Mouse (Mus musculus) retina, postnatal 7 days (tissue): ENCODE results near the gene Zfp273.
"Not testable (repeated sequence)": the region's sequence is repeated elsewhere in the genome, so short reads cannot be mapped to it uniquely, and the experiment has no call there.

Experiments used
- DNase-seq: peaks from one replicate; pipeline ENCODE4 v3.0.0-alpha.2; 2012; ENCODE audit warnings: low read depth, low spot score

Gene Zfp273

GRCm38 (mm10) chr13:67867899-67868298 lies 54.4 kb downstream of the Zfp273 start:
- no peak for DNase-seq

GRCm38 (mm10) chr13:67876049-67876698 lies 62.6 kb downstream of the Zfp273 start:
- not testable (repeated sequence) for DNase-seq
